Mouse (Mus musculus) forebrain, postnatal 0 days (tissue): ENCODE data around the gene Car14. TPM values are rescaled to one million over a fixed set of nuclear protein-coding genes. Genes with fewer than 3 reads are reported as not detected.
"Not testable (repeated sequence)": the region's sequence is repeated elsewhere in the genome, so short reads cannot be mapped to it uniquely, and the experiment has no call there.

ENCODE experiments used
- ATAC-seq: fragments of 200-750 bp; cut with Nextera tagmentation; 2 replicates; pipeline ENCODE4 v1.8.0; 2017; ENCODE audit warnings: mild to moderate bottlenecking, moderate library complexity
- DNase-seq: peaks from one replicate; pipeline ENCODE4 v3.0.0-alpha.2; 2015
- H3K27ac ChIP-seq: fragments of 300-500 bp; sonication (generic); 2 replicates; pipeline ENCODE4 v1.5.1; 2014; ENCODE audit warnings: low read depth, mild to moderate bottlenecking, antibody characterized with exemption, low read length, moderate library complexity, mixed read lengths
- H3K27me3 ChIP-seq: fragments of 300-500 bp; sonication (generic); 2 replicates; pipeline ENCODE4 v1.6.1; 2014; ENCODE audit warnings: mild to moderate bottlenecking, low read length, mixed read lengths; ENCODE audit not compliant: insufficient read depth
- H3K36me3 ChIP-seq: fragments of 300-500 bp; sonication (generic); 2 replicates; pipeline ENCODE4 v1.6.1; 2014; ENCODE audit warnings: mild to moderate bottlenecking, moderate library complexity; ENCODE audit not compliant: insufficient read depth
- H3K4me1 ChIP-seq: fragments of 300-500 bp; sonication (generic); 2 replicates; pipeline ENCODE4 v1.6.1; 2014; ENCODE audit warnings: antibody characterized with exemption; ENCODE audit not compliant: insufficient read depth
- H3K4me2 ChIP-seq: fragments of 300-500 bp; sonication (generic); 2 replicates; pipeline ENCODE4 v1.6.1; 2014; ENCODE audit warnings: low read depth, mild to moderate bottlenecking, moderate library complexity
- H3K4me3 ChIP-seq: fragments of 300-500 bp; sonication (generic); 2 replicates; pipeline ENCODE4 v1.5.1; 2014; ENCODE audit warnings: low read depth, low read length, mixed read lengths
- H3K9ac ChIP-seq: fragments of 300-500 bp; sonication (generic); 2 replicates; pipeline ENCODE4 v1.6.1; 2014; ENCODE audit warnings: mild to moderate bottlenecking
- H3K9me3 ChIP-seq: fragments of 300-500 bp; sonication (generic); 2 replicates; pipeline ENCODE4 v1.6.1; 2016; ENCODE audit warnings: low read length
- CTCF ChIP-seq: sonication (generic); IDR thresholded peaks from 2 replicates; pipeline ENCODE4 v1.5.1; 2016; ENCODE audit warnings: antibody characterized with exemption, control low read depth, low read depth
- WGBS: fragments of 180-500 bp; shearing (Covaris S2); extraction: QIAGEN DNeasy Blood & Tissue Kit; methylation state at CpG from one replicate; pipeline ENCODE4 v1.1.7; 2014; 5-methylcytosine and 5-hydroxymethylcytosine counted together
- polyA plus RNA-seq: library from polyadenylated mRNA; unstranded; fragments of >200 nt; fragmentation: Nextera tagmentation; extraction: Ambion mirVana; gene quantifications from 2 replicates; pipeline ENCODE4 v1.2.1, GENCODE M21; 2015
- total RNA-seq: library from RNA; depleted of rRNA; stranded (reverse); fragments of >200 nt; gene quantifications from 2 replicates; pipeline ENCODE4 v1.2.3, GENCODE M21; 2014

Gene Car14
- total and polyA plus RNA-seq, 2 experiments from 2014 or later, result 5.0 to 12.8 TPM

- H3K4me1 ChIP-seq, result no peaks in the 10 kb centered on the region
- H3K4me2 ChIP-seq, result no peak overlapping the region
- no peak overlapping the region for H3K9ac ChIP-seq
- no peak for TF ChIP-seq CTCF
- H3K4me3 ChIP-seq, result no peak overlapping the region
- ATAC-seq (no peak), DNase-seq (no peak)
- 85% methylated on average over 5 of the region's 5 CpGs for WGBS
- H3K27me3 ChIP-seq, result no peaks in the 10 kb centered on the region
- H3K9me3 ChIP-seq, result no peaks in the 10 kb centered on the region
- H3K27ac ChIP-seq, result no peak overlapping the region
- no peaks in the 10 kb centered on the region for H3K36me3 ChIP-seq
These were observed 20.6 kb upstream of the Car14 start for GRCm38 (mm10) chr3:95925087-95925486.

GRCm38 (mm10) chr3:95924185-95924584 is 19.7 kb upstream of the Car14 start:
- WGBS, result 73% methylated on average over 4 of the region's 4 CpGs
- no peak overlapping the region for H3K9ac ChIP-seq

DNA sequence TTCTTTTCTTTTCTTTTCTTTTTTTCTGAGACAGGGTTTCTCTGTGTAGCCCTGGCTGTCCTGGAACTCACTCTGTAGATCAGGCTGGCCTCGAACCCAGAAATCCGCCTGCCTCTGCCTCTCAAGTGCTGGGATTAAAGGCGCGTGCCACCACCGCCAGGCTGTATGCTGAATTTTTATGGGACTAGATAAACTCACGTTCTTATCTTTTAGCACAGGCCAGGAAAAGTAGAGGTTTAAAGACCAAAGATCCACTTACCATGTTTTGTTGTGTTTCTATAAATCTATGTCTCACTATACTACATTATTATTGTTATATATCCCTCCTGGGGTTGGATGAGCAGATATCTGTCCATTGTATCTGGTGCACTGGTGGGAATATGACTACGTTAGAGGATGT is 18.9 kb upstream of the Car14 start:
- ATAC-seq, H3K27ac ChIP-seq, H3K9me3 ChIP-seq, H3K36me3 ChIP-seq, H3K27me3 ChIP-seq, H3K4me2 ChIP-seq, H3K9ac ChIP-seq, H3K4me1 ChIP-seq, H3K4me3 ChIP-seq, DNase-seq: not testable (repeated sequence)
- 89% methylated on average over 7 of the region's 7 CpGs for WGBS

More at GRCm38 (mm10) chr3:95924185-95924584, 19.7 kb upstream of the Car14 start:
- Histone ChIP-seq H3K36me3 (no peaks in the 10 kb centered on the region), H3K27me3 (no peaks in the 10 kb centered on the region), H3K9me3 (no peaks in the 10 kb centered on the region), H3K4me2 (no peak overlapping the region), H3K27ac (no peak overlapping the region), H3K4me3 (no peak overlapping the region), H3K4me1 (no peaks in the 10 kb centered on the region)
- ATAC-seq, result no peak
- no peak for TF ChIP-seq CTCF
- no peak for DNase-seq

DNA sequence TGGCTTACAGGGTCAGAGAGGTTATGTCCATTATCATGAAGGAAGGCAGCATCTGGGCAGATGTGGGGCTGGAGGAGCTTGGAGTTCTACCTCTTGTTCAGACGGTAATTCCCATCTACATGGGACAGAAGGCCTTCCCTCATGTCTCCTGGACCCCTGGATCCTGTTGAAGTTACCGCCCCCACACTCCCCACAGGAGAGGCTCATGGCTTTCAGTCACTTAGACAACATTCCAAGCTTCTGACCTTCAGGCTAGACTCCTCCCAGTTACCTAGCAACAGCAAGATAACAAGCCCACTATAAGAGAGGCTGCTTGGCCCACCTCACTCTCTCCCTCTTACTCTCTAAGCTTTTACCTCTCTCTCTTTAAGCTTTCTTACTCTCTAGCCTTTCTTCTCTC is 16.0 kb upstream of the Car14 start:
- H3K9ac ChIP-seq, H3K4me3 ChIP-seq, H3K9me3 ChIP-seq, H3K4me1 ChIP-seq, H3K36me3 ChIP-seq, H3K27me3 ChIP-seq, DNase-seq, H3K27ac ChIP-seq, ATAC-seq, H3K4me2 ChIP-seq: not testable (repeated sequence)
- 73% methylated on average over 2 of the region's 2 CpGs for WGBS

- TF ChIP-seq CTCF, result no peak
These were observed 12.3 kb upstream of the Car14 start for GRCm38 (mm10) chr3:95916760-95917159.

GRCm38 (mm10) chr3:95914706-95915105 is 10.2 kb upstream of the Car14 start:
- no peaks in the 10 kb centered on the region for H3K4me1 ChIP-seq
- no peak for TF ChIP-seq CTCF
- no peak overlapping the region for H3K4me2 ChIP-seq
- DNase-seq (no peak), ATAC-seq (no peak)
- H3K36me3 ChIP-seq, result no peaks in the 10 kb centered on the region
- H3K4me3 ChIP-seq, result no peak overlapping the region
- no peaks in the 10 kb centered on the region for H3K9me3 ChIP-seq
- H3K27me3 ChIP-seq, result no peaks in the 10 kb centered on the region
- WGBS, result 94% methylated on average over 4 of the region's 4 CpGs
- no peak overlapping the region for H3K27ac ChIP-seq
- no peak overlapping the region for H3K9ac ChIP-seq

More at GRCm38 (mm10) chr3:95916760-95917159, 12.3 kb upstream of the Car14 start:
- H3K4me3 ChIP-seq, result no peak overlapping the region
- ATAC-seq (no peak), DNase-seq (no peak)
- H3K27me3 ChIP-seq, result no peaks in the 10 kb centered on the region
- no peak overlapping the region for H3K4me2 ChIP-seq
- 72% methylated on average over 7 of the region's 7 CpGs for WGBS
- H3K9ac ChIP-seq, result no peak overlapping the region
- no peaks in the 10 kb centered on the region for H3K4me1 ChIP-seq
- H3K36me3 ChIP-seq, result no peaks in the 10 kb centered on the region
- H3K27ac ChIP-seq, result no peak overlapping the region
- no peaks in the 10 kb centered on the region for H3K9me3 ChIP-seq

- no peak overlapping the region for H3K9ac ChIP-seq
- DNase-seq, result no peak
- no peak overlapping the region for H3K27ac ChIP-seq
- WGBS, result 42% methylated on average over 4 of the region's 4 CpGs
- H3K4me1 ChIP-seq, result peaks cover 25% of the 10 kb centered on the region
- peaks cover 10% of the 10 kb centered on the region; the same call in 1 of the 2 replicates for H3K27me3 ChIP-seq
- H3K36me3 ChIP-seq, result no peaks in the 10 kb centered on the region
- H3K4me3 ChIP-seq, result no peak overlapping the region
- no peak for TF ChIP-seq CTCF
- no peak for ATAC-seq
- no peaks in the 10 kb centered on the region for H3K9me3 ChIP-seq
- H3K4me2 ChIP-seq, result no peak overlapping the region
These were observed 3.1 kb upstream of the Car14 start for GRCm38 (mm10) chr3:95907613-95908012.

DNA sequence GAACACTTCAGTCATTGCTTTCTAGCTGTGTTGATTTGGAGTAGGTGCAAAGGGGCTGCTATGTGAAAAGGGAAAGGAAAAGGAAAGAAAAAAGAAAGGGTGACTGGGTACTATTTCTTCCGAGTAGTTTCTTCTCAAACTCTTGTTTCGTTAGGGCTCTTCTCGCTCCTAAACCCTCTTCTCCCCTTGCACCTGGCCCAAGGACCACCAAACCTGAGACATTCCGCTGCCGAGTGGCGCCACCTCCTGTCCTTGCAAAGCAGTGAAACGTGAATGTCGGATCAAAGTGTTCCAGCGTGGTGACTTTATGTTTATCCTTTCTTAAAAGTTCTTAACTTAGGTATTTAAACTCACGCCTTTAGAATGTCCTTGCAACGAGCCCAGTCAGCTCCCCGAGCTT is 2.4 kb upstream of the Car14 start:
- ATAC-seq (no peak), DNase-seq (peak; percentile 52)
- H3K4me1 ChIP-seq, result peaks cover 25% of the 10 kb centered on the region
- no peak overlapping the region for H3K4me3 ChIP-seq
- no peaks in the 10 kb centered on the region for H3K9me3 ChIP-seq
- peak; percentile 82 for TF ChIP-seq CTCF
- peak overlapping the region; percentile 50 for H3K4me2 ChIP-seq
- under 1% methylated on average over 12 of the region's 12 CpGs for WGBS
- peaks cover 10% of the 10 kb centered on the region; the same call in 1 of the 2 replicates for H3K27me3 ChIP-seq
- H3K36me3 ChIP-seq, result no peaks in the 10 kb centered on the region
- H3K27ac ChIP-seq, result no peak overlapping the region
- no peak overlapping the region for H3K9ac ChIP-seq
